Comparison of ENCODE assay signal across 7 mouse cellular contexts in genomic region chr5:18445969-18446368, GRCm38 (mm10).
A peak's percentile ranks its signal among the peaks of the same experiment; 100 is the strongest.
DNase-seq lines count a peak whose midpoint lies in the region; TF ChIP-seq lines count a peak whose summit lies in the region.

No protein-coding gene starts in this region.

- H3K9me3 ChIP-seq in MEL (replicated peaks; ENCODE audit: insufficient read depth, low read length): no peaks in the 10 kb centered on the region

- peak; percentile 54 for DNase-seq in MEL (ENCODE audit: low read depth, low spot score)
- peak; percentile 37 for DNase-seq in adrenal gland, adult 2 months
- DNase-seq in embryo, embryonic 11 days: peak; percentile 79
- peak; percentile 75 for DNase-seq in heart, postnatal 4 days
- DNase-seq in layer of hippocampus, adult 2 months (ENCODE audit: low spot score in 2 of 2): peak; percentile 74 to 84
- DNase-seq in lung, postnatal 10 days: peak; percentile 81
- peak; percentile 75 for DNase-seq in right cerebral cortex, postnatal 14 days

- H3K4me3 ChIP-seq in MEL (ENCODE audit: control insufficient read depth in 1 of 2, insufficient read depth in 1 of 2, low read depth in 2 of 2, low read length in 2 of 2): no peak overlapping the region
- H3K4me3 ChIP-seq in layer of hippocampus, adult 2 months: no peak overlapping the region

- peak in 2 of 3 experiments; percentile 25 to 61; a peak in 3 of 6 replicates for TF ChIP-seq CTCF in MEL (IDR thresholded peaks at IDR 0.05 in 2 of 3, conservative IDR thresholded peaks at IDR 0.05 in 1 of 3; ENCODE audit: control insufficient read depth in 1 of 3, insufficient read depth in 1 of 3, low read depth in 2 of 3, low read length in 3 of 3, poor library complexity in 1 of 3, severe bottlenecking in 1 of 3)
- TF ChIP-seq CTCF in layer of hippocampus, adult 2 months (conservative IDR thresholded peaks at IDR 0.05): peak; percentile 82

- no peak for TF ChIP-seq POLR2A in MEL (IDR thresholded peaks at IDR 0.05; ENCODE audit: control insufficient read depth in 1 of 2, insufficient read depth in 1 of 2, low read depth in 1 of 2, low read length in 2 of 2, poor library complexity in 1 of 2)

- peak; percentile 61 for TF ChIP-seq RAD21 in MEL (IDR thresholded peaks at IDR 0.05; ENCODE audit: low read depth, low read length)

- no peaks in the 10 kb centered on the region for H3K79me2 ChIP-seq in MEL (ENCODE audit: control insufficient read depth, insufficient read depth, low read length, poor library complexity)

- TF ChIP-seq EP300 in MEL (IDR thresholded peaks at IDR 0.05; ENCODE audit: low read depth in 1 of 2, low read length in 2 of 2): no peak

- H3K36me3 ChIP-seq in MEL (ENCODE audit: control insufficient read depth in 1 of 2, insufficient read depth in 2 of 2, low read length in 2 of 2): no peaks in the 10 kb centered on the region

- H3K4me1 ChIP-seq in MEL (ENCODE audit: control insufficient read depth in 1 of 2, insufficient read depth in 2 of 2, low read length in 2 of 2): no peaks in the 10 kb centered on the region

- H3K27ac ChIP-seq in MEL (ENCODE audit: control insufficient read depth, low read depth, low read length): no peak overlapping the region
- no peak overlapping the region for H3K27ac ChIP-seq in layer of hippocampus, adult 2 months

- H3K27me3 ChIP-seq in MEL (ENCODE audit: control insufficient read depth in 1 of 2, insufficient read depth in 2 of 2, low read length in 2 of 2): no peaks in the 10 kb centered on the region

- no peak overlapping the region for H3K9ac ChIP-seq in MEL (ENCODE audit: control insufficient read depth, low read depth, low read length, poor library complexity, severe bottlenecking)

TF ChIP-seq in MEL, 35 proteins besides CTCF, POLR2A, EP300 and RAD21:
- TF ChIP-seq ZC3H11A (IDR thresholded peaks at IDR 0.05; ENCODE audit: low read depth, low read length): peak; percentile 53; the same call in 1 of the 2 replicates
- TF ChIP-seq TAL1 (IDR thresholded peaks at IDR 0.05; ENCODE audit: low read length): no peak
- TF ChIP-seq SMC3 (IDR thresholded peaks at IDR 0.05; ENCODE audit: low read depth, low read length): peak; percentile 62
- no peak for TF ChIP-seq POLR2AphosphoS2 (IDR thresholded peaks at IDR 0.05; ENCODE audit: low read length)
TF ChIP-seq in MEL: peak in this region for 2.
